Mouse (Mus musculus): Measurements from ENCODE around the gene Lrrc58.

Gene Lrrc58

GRCm38 (mm10) chr16:37929006-37929405 is 60.8 kb downstream of the Lrrc58 start:
- DNase-seq: no peak

GRCm38 (mm10) chr16:37929626-37930025 is 61.4 kb downstream of the Lrrc58 start:
- DNase-seq: no peak

- DNase-seq: no peak
These were observed 66.7 kb downstream of the Lrrc58 start for GRCm38 (mm10) chr16:37934932-37935331.

GRCm38 (mm10) chr16:37937276-37937675 is 69.1 kb downstream of the Lrrc58 start:
- DNase-seq: no peak

Data from cerebellum, adult 11 months (tissue).